Mouse (Mus musculus) heart, postnatal 0 days (tissue): ENCODE data around the gene Gm29427.

Experiments used
- CTCF ChIP-seq: IDR thresholded peaks from 2 replicates; pipeline ENCODE4 v1.5.1; 2016; ENCODE audit warnings: antibody characterized with exemption, control low read depth, low read depth
- EP300 ChIP-seq: IDR thresholded peaks from 2 replicates; pipeline ENCODE4 v1.6.1; 2016; ENCODE audit warnings: antibody characterized with exemption, low read depth

DNA sequence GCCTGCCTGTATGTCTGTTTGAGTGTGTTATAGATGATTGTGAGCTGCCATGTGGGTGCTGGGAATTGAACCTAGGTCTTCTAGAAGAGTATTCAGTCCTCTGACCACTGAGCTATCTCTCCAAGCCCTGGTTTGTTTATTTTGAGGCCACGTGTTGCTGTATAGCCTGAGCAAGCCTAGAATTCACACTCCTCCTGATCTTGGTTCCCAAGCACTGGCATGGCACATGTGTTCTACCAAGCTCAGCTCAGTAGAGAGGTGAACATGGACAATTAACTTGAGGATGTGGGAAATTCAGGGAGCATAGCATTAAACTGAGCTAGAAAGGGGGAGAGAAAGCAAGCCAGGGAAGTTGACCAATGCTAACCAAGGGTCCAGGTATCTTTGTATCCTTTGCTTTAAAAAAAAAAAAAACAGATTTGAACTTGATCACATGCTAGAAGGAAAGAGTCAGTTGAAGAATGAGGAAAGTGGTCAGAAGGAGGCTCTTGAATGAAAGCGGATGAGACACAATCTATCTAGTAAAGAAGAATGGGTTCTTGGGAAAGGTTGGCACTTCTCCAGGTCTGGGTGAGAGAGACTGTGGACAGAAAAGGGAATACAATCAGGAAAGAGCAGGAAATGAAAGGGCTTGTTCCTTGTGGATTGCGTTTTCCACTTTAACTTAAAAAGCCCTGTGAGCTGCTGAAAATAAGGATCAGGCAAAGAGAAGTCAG, 46.6 kb upstream of the Gm29427 start:
- TF ChIP-seq EP300 = no peak
- no peak for TF ChIP-seq CTCF
